Mouse (Mus musculus): ENCODE data around the gene Abcf3. TPM values are rescaled to one million over a fixed set of nuclear protein-coding genes. Genes with fewer than 3 reads are reported as not detected.

Gene Abcf3
- total RNA-seq (2023) = 10 to 100 TPM; 45.4 to 46.1 TPM

GRCm38 (mm10) chr16:20548096-20548948, at the start of gene Abcf3:
Gene Abcf3 (plus strand): TSS chr16:20548577.

GRCm38 (mm10) chr16:20498677-20499475, 49.5 kb upstream of the Abcf3 start, which contains the start of gene Eif2b5:
Gene Eif2b5 (plus strand): TSS chr16:20498817.

GRCm38 (mm10) chr16:20516726-20517201, 31.6 kb upstream of the Abcf3 start, which contains the start of gene Dvl3:
Gene Dvl3 (plus strand): TSS chr16:20516982.

GRCm38 (mm10) chr16:20535296-20536080, 12.9 kb upstream of the Abcf3 start, which contains the start of gene Ap2m1:
Gene Ap2m1 (plus strand): TSS chr16:20535478.

GRCm38 (mm10) chr16:20589366-20589938, 41.1 kb downstream of the Abcf3 start, which contains the start of gene Vwa5b2:
Gene Vwa5b2 (plus strand): TSS chr16:20589471.

Other genes with a start within 250 kb of the Abcf3 start
- gene Parl, start 246.2 kb upstream of the Abcf3 start, total RNA-seq (2023) = 10 to 100 TPM; 53.9 to 58.1 TPM
- gene Cyp2ab1, start 223.2 kb upstream of the Abcf3 start, total RNA-seq (2023) = 1 to 10 TPM; 4.9 to 6.6 TPM
- gene Abcc5, start 122.2 kb upstream of the Abcf3 start, total RNA-seq (2023) = 100 to 1,000 TPM in 1 of 2 experiments, 10 to 100 TPM in 1; 83.4 to 102 TPM
- 10 to 100 TPM; 22.6 to 22.8 TPM for gene Eif2b5, start 49.8 kb upstream of the Abcf3 start, total RNA-seq (2023)
- 10 to 100 TPM; 26.5 to 28.0 TPM for gene Dvl3, start 31.6 kb upstream of the Abcf3 start, total RNA-seq (2023)
- gene Ap2m1, start 13.1 kb upstream of the Abcf3 start, total RNA-seq (2023) = 100 to 1,000 TPM; 190 to 204 TPM
- gene Vwa5b2, start 40.9 kb downstream of the Abcf3 start, total RNA-seq (2023) = not detected
- gene Eef1akmt4, start 63.0 kb downstream of the Abcf3 start, total RNA-seq (2023) = 1 to 10 TPM; 3.9 to 5.5 TPM
- gene Gm49333, start 63.0 kb downstream of the Abcf3 start, total RNA-seq (2023) = not detected
- 1 to 10 TPM; 6.4 to 7.1 TPM for gene Alg3, start 63.2 kb downstream of the Abcf3 start, total RNA-seq (2023)
- 1 to 10 TPM; 1.2 to 1.3 TPM for gene Camk2n2, start 72.7 kb downstream of the Abcf3 start, total RNA-seq (2023)
- under 1 TPM in 1 of 2 experiments, not detected in 1; 0.18 TPM for gene Ece2, start 81.3 kb downstream of the Abcf3 start, total RNA-seq (2023)
- gene Psmd2, start 103.1 kb downstream of the Abcf3 start, total RNA-seq (2023) = 100 to 1,000 TPM; 106 to 110 TPM
- gene Eif4g1, start 119.7 kb downstream of the Abcf3 start, total RNA-seq (2023) = 100 to 1,000 TPM; 147 to 161 TPM
- under 1 TPM; 0.42 to 0.86 TPM for gene Fam131a, start 144.7 kb downstream of the Abcf3 start, total RNA-seq (2023)
- 1 to 10 TPM; 7.9 to 8.2 TPM for gene Polr2h, start 169.1 kb downstream of the Abcf3 start, total RNA-seq (2023)
- 1 to 10 TPM; 4.8 to 5.6 TPM for gene Clcn2, start 169.2 kb downstream of the Abcf3 start, total RNA-seq (2023)
- not detected for gene Chrd, start 184.6 kb downstream of the Abcf3 start, total RNA-seq (2023)
- not detected for gene Thpo, start 185.9 kb downstream of the Abcf3 start, total RNA-seq (2023)